Mouse (Mus musculus) C2C12 (cell line): ENCODE measurements around the gene Camkk1.

Experiments used
- CTCF ChIP-seq: IDR thresholded peaks from one replicate; pipeline ENCODE4 v1.5.1; 2011; ENCODE audit not compliant: control insufficient read depth, insufficient read depth, insufficient read length
- MAX ChIP-seq: IDR thresholded peaks from one replicate; pipeline ENCODE4 v1.6.1; 2011; ENCODE audit warnings: mild to moderate bottlenecking, control low read depth
- MYOG ChIP-seq: IDR thresholded peaks from one replicate; pipeline ENCODE4 v1.6.1; 2011; ENCODE audit not compliant: control insufficient read depth, insufficient read length; ENCODE audit errors: extremely low read depth

DNA sequence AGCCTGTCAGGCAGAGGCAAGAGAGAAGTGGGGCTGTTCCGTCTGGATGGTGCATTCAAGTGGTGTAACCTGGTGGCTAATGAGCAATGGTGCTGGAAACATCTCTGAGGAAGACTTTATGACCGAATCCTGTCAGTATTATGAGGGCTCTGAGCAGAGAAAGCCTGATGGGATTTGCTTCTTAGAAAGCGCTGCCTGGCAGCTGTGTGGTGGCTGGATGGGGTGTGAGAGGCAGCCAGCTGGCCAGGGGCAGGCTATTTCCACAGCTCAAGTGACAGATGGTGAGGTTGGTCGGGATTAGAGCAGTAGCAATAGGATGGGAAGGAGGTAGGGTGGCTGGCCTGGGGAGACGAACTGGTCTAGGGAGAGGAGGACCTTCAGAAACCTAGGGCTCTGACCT is 12.7 kb downstream of the Camkk1 start:
- TF ChIP-seq CTCF (no peak), MYOG (no peak), MAX (no peak)
